Mouse (Mus musculus) embryo, embryonic 10 days (tissue): ENCODE measurements at regions not wholly inside any gene's neighbourhood (a gene's known extent, or its start where the extent isn't known, plus 50 kb on each side); places are given as distances from the start of the nearest gene placed in this dataset.
A peak's percentile ranks its signal among the peaks of the same experiment; 100 is the strongest.

Experiments used
- DNase-seq: peaks from one replicate; pipeline ENCODE4 v3.0.0-alpha.2; 2015; ENCODE audit warnings: low spot score

- no peak for DNase-seq
Observed at GRCm38 (mm10) chr17:7625746-7626145, 201.4 kb downstream of the Fndc1 start.

GRCm38 (mm10) chr17:7623392-7623791, 203.7 kb downstream of the Fndc1 start:
- no peak for DNase-seq

DNA sequence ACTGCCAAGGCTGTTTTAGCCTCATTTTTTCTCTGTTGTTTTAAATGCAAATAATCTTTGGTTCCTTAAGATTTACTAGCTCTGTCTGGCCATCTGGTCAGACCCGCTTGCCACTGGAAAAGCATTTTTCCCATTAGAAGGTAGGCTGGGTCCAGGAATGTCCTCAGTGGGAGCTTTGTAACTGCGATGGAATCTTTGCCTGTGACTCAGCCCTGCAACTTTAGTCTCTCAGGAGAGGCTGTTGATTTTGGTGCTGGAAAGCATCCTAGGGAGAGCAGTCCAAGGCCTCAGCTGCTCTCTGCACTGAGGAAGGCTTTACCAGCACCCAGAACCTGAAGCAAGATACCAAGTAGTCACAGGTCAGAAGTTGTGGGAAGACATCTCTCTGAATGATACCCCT, 205.8 kb downstream of the Fndc1 start:
- DNase-seq, result no peak

DNA sequence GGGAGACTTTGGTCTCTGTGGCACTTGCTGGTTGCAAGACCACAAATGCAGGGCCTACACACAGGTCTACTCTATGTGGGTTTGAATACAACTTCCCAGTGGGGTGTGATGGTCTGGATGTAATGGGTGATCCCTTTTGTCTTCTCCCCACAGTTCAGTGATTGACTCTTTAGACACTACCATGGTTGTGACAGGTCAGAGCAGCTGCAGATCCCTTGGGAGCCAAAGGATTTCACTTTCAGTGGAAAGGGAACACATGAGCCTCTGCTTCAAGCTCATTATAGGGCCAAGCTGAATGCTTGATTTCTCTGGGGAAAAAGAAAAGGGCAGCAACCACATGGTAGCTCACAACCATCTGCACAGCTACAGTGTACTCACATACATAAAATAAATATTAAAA, 206.9 kb downstream of the Fndc1 start:
- no peak for DNase-seq

DNA sequence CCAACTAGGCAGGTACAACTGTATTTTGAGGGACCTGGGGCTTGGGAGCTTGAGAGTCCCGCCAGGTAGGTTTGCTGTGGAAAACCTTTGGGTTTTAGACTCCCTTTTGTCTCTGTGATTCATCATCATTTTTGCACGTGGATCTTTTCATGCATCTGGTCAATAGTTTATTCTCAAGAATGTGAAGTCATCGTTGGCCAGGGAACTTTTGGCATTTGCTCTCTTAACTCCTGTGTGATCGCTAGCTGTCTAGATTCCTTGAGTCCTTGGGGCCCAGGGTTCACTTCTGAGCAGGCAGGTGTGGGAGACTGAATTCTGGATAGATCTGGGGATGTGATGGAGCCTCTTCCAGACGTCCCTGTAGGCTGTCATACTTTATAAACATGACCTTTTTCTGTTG, 207.5 kb downstream of the Fndc1 start:
- DNase-seq, result no peak

DNA sequence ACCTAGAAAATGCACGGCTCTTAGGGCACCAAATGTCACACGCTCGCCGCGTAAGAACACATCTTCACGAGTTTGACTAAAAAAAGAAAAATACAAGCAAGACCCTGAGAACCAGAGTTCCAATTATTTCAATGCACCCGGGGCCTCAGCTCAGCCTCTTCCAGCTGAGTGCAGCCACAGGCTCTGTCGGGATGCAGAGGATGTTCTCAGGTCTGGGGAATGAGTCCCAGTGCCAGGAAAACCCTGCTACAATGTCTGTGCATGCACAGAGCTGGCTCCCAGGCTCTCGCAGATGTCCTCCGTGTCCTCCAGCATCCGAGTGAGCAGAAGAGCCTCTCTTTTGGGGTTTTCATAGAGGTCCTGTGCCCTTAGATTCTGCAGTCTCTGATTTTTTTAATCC, 219.1 kb downstream of the Fndc1 start:
- no peak for DNase-seq

DNA sequence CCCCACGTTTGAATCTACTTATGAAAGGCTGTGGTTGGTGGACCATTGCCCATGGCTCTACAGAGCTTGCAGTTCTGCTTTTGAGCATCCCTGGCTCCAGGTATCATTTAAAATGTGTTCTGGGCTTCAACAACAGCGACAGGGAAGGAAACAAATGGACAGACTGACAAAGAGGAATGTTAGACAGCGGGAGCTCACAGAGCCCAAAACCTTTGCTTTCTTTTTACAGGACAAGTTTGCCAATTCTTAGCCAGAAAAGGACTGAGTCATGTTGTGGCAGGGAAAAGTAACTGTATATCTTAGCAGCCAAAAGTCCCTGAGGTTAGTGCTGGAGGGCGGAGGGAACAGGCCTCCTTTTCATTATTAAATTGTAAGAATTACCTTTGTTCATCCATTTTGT, 219.7 kb downstream of the Fndc1 start:
- no peak for DNase-seq

GRCm38 (mm10) chr17:7604813-7605504, 219.7 kb upstream of the Unc93a2 start:
- DNase-seq, result no peak

DNA sequence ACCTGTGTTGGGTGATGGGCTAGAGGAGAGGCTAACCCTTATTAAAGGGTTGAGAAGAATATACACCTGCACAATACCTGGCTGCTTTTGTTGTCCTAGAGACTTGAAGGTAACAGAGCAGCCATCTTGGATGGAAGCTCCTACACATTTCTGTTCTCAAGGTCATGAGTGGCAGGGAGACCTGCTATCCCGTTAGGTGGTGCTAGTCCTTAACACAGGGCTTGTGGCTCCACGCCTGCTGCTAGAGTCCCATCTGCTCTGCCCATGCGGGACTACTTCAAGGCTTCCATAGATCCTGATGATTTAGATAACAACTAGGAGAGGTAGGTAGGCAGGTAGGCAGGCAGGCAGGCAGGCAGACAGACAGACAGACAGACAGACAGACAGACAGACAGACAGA, 218.8 kb upstream of the Unc93a2 start:
- no peak for DNase-seq

GRCm38 (mm10) chr17:7600555-7600954, 215.3 kb upstream of the Unc93a2 start:
- no peak for DNase-seq

DNA sequence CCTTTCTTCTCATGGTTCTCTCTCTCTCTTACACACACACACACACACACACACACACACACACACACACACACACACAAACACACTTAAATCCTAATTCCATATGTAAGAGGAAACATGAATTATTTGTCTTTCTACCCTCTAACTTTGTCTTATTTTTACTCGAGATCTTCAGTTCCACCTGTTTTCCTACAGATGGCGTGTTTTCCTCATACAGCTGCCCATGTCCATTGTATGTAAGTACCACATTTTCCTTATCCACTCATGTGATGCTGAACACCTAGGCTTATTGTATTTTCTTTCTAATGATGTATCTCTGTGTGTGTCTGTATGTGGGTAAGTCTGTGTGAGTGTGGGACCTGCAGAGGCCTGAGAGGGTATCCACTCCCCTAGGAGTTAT, 212.2 kb upstream of the Unc93a2 start:
- peak; percentile 16 for DNase-seq

DNA sequence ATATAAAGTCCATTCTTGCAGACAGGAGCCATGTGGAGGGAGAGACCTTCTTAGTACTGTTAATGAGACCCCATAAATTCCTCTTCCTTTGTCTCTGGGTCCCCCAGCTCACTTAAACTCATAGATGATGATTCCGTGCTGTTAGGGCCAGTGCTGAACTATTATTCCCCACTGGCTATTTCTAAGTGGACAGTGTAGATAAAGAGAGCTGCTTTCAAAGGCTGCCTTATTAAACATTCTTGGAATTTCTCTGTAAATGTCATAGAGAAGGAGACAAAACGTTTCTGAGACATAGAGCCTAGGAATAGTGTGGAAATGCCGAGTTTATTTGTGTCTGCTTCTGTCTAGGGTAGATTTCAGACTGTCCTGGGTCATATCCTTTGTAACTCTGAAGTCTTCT, 209.5 kb upstream of the Unc93a2 start:
- no peak for DNase-seq

- no peak for DNase-seq
Observed at GRCm38 (mm10) chr17:7592491-7592890, 207.2 kb upstream of the Unc93a2 start.

DNA sequence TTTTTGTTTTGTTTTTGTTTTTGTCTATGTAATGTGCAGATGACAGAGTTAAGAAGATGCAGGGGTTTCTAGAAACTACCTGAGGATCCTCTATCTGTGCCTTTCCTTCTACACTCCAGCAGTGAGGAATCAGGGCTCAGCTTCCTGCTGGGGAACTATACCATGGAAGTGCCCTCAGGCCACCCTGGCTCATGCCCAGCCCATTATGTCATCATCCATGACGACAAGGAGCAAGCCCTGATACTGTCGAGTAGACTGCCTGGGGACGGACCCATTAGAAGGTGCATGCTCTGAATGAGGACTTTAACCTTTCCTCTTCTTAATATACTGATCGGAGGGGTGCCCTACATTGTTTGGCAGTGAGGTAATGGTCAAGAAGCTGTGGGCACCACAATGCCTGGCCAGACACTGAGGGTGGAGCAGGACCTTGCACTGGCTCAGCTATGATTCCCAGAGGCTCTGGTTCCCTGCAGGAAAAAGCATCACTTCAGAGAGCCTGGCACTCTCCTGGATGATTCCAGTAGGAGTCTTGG, 197.7 kb upstream of the Unc93a2 start:
- no peak for DNase-seq

- no peak for DNase-seq
Observed at GRCm38 (mm10) chr17:7579031-7579430, 193.8 kb upstream of the Unc93a2 start.

GRCm38 (mm10) chr17:7578003-7578402, 192.7 kb upstream of the Unc93a2 start:
- no peak for DNase-seq

GRCm38 (mm10) chr17:7577227-7577626, 192.0 kb upstream of the Unc93a2 start:
- DNase-seq, result no peak

- no peak for DNase-seq
Observed at GRCm38 (mm10) chr17:7571481-7571880, 186.2 kb upstream of the Unc93a2 start.

DNA sequence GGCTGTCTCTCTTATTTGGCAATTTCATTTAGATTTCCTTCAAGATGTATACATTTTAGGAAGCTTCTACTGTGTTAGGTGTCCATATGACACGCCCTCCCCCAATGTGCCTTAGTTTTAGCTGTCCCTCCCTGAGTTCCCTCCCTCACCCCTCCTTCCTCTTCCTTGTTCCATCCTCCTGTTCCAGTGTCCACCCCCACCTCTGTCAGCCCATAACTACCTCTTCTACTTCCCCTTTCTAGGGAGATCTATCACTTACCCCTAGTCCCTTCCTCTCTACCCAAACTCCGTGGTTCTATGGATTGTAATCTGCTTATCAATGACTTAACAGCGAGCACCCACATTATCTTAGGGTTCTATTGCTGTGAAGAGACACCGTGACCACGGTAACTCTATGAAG, 183.2 kb upstream of the Unc93a2 start:
- DNase-seq, result no peak

DNA sequence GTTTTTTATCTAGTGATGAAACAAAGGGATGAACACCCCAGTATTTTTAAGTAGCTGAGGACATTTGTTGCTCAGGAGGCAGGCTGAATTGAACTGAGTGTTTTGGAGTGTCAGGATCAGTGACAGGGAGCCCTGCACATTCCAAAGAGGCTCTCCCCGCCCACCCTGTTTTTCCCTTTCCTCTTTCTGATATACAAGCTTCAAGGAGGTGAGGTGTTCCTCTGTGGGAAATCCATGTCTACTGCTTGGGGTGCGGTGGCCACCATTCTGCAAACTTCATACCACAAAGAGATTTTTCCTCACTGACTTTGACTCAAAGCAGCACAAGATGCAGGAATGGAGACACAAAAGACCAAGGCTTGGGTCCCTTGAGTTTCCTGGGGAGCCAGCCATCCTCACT, 180.5 kb upstream of the Unc93a2 start:
- no peak for DNase-seq

DNA sequence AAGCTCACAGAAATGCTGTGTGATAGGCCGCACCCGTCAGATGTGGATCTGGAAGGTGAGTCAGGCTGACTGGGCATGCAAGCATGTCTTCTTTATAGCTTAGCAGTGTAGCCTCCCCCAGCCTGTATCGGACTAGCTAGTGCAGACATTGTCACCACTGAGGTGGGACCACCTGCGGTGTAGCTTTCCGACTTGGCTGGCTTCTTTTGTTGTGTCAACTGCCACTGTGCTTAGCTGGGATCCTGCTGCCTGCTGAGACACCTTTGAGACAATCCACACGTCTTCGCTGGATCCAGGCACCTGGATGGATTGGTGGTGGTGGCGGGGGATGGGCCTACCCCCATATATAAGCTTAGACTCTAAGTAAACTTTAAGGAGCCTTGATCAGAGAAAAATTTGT, 177.7 kb upstream of the Unc93a2 start:
- DNase-seq, result no peak

DNA sequence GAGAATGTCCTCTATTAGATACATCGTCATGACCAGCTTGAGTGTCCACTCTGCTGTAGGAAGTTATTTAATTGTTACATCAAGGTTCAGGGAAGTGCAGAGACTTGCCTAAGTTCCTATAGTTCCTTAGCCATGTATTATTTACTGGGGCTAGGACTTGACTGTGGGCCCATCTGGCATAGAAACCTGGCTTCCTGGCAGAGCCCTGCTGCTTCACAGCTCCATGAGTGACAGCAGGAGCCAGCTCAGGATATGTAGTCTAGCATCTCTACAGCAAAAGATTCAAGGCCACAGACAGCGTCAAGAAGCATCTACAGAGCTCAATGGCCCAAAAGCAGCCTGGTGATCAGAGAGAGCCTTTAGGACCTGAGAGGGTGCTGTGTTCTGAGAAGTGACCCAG, 163.2 kb upstream of the Unc93a2 start:
- DNase-seq, result no peak

- DNase-seq, result no peak
Observed at GRCm38 (mm10) chr17:7538402-7539087, 153.3 kb upstream of the Unc93a2 start.
